Mouse (Mus musculus) G1E (cell line): ENCODE results near the gene Pik3ip1. TPM values are rescaled to one million over a fixed set of nuclear protein-coding genes. Genes with fewer than 3 reads are reported as not detected.

Experiments used
- ATAC-seq: 2 replicates; pipeline ENCODE4 v1.8.0; 2016; ENCODE audit warnings: mild to moderate bottlenecking; ENCODE audit not compliant: insufficient number of reproducible peaks, poor library complexity, low FRiP score, severe bottlenecking; ENCODE audit errors: extremely low read depth
- DNase-seq: peaks from one replicate; pipeline ENCODE4 v3.0.0; 2012; ENCODE audit warnings: low spot score
- H3K27me3 ChIP-seq: 2 replicates; pipeline ENCODE4 v1.6.1; 2012; ENCODE audit warnings: mild to moderate bottlenecking, low read length, inconsistent platforms; ENCODE audit not compliant: insufficient read depth
- H3K36me3 ChIP-seq: replicated peaks from 2 replicates; pipeline ENCODE3; 2012; ENCODE audit warnings: mild to moderate bottlenecking, inconsistent platforms
- H3K4me1 ChIP-seq: 2 replicates; pipeline ENCODE4 v1.6.1; 2012; ENCODE audit warnings: low read depth, low read length, inconsistent platforms, mixed read lengths; ENCODE audit not compliant: insufficient read depth
- H3K4me3 ChIP-seq: 2 replicates; pipeline ENCODE4 v1.5.1; 2012; ENCODE audit warnings: low read depth, mild to moderate bottlenecking, inconsistent platforms, low read length, moderate library complexity, mixed read lengths
- H3K9me3 ChIP-seq: replicated peaks from 2 replicates; pipeline ENCODE4 v1.6.1; 2012; ENCODE audit warnings: inconsistent platforms
- CTCF ChIP-seq: IDR thresholded peaks from 2 replicates; pipeline ENCODE4 v1.5.1; 2012; ENCODE audit warnings: low read depth, low read length, inconsistent platforms, mixed read lengths
- GATA1 ChIP-seq: IDR thresholded peaks from 2 replicates; pipeline ENCODE4 v1.6.1; 2012; ENCODE audit warnings: borderline replicate concordance, low read length, inconsistent platforms, mixed read lengths
- GATA2 ChIP-seq: IDR thresholded peaks from 2 replicates; pipeline ENCODE4 v1.6.1; 2012; ENCODE audit warnings: low read depth, low read length, inconsistent platforms, borderline replicate concordance
- POLR2AphosphoS5 ChIP-seq: IDR thresholded peaks from 2 replicates; pipeline ENCODE4 v1.6.1; 2012; ENCODE audit warnings: low read depth, low read length, inconsistent platforms; ENCODE audit not compliant: insufficient replicate concordance
- TAL1 ChIP-seq: conservative IDR thresholded peaks from 2 replicates; pipeline ENCODE4 v1.6.1; 2012; ENCODE audit warnings: low read depth, low read length, inconsistent platforms, mixed read lengths
- polyA plus RNA-seq: library from polyadenylated mRNA; stranded (reverse); fragments of >175 nt; gene quantifications from 2 replicates; pipeline ENCODE4 v1.2.3, GENCODE M21; 2012
- total RNA-seq, 2 experiments: library from RNA; stranded (forward) in 1 of 2; stranded (reverse) in 1 of 2; fragments of 200-1000 nt in 1 of 2; fragments of >200 nt in 1 of 2; fragmentation: Nextera tagmentation in 1 of 2; gene quantifications; 2 replicates each; pipeline ENCODE4 v1.2.3; 2014 to 2017

The Pik3ip1 gene
- total and polyA plus RNA-seq, 3 experiments, result 0.53 to 4.8 (median 2.2) TPM

DNA sequence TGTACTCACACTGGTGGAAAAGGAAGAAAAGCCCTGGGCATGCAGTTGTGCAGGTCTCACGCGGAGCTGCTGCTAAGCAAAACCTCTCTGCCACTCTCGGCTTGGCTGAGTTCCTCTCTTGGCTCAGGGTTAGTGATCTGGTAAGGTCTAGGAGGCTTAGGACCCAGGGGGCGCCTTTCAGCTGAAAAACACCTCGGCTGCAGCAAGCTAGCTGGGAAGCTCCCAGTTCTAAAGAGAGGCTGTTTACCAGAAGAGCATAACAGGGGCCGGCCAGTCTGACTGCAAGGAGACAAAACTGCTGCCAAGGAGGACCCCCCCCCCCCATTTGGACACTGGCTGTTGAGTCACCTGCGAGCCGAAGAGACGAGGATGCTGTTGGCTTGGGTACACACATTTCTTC, 365 bp downstream of the Pik3ip1 start:
- Histone ChIP-seq H3K9me3 (peaks cover 6% of the 10 kb centered on the region; the same call in 1 of the 2 replicates), H3K36me3 (no peaks in the 10 kb centered on the region), H3K27me3 (peaks cover 45% of the 10 kb centered on the region), H3K4me3 (no peak overlapping the region), H3K4me1 (peaks cover 41% of the 10 kb centered on the region)
- TF ChIP-seq CTCF, result no peak
- no peak for TF ChIP-seq GATA1
- no peak for TF ChIP-seq TAL1
- no peak for TF ChIP-seq POLR2AphosphoS5
- no peak for TF ChIP-seq GATA2
- ATAC-seq (no peak), DNase-seq (no peak)

DNA sequence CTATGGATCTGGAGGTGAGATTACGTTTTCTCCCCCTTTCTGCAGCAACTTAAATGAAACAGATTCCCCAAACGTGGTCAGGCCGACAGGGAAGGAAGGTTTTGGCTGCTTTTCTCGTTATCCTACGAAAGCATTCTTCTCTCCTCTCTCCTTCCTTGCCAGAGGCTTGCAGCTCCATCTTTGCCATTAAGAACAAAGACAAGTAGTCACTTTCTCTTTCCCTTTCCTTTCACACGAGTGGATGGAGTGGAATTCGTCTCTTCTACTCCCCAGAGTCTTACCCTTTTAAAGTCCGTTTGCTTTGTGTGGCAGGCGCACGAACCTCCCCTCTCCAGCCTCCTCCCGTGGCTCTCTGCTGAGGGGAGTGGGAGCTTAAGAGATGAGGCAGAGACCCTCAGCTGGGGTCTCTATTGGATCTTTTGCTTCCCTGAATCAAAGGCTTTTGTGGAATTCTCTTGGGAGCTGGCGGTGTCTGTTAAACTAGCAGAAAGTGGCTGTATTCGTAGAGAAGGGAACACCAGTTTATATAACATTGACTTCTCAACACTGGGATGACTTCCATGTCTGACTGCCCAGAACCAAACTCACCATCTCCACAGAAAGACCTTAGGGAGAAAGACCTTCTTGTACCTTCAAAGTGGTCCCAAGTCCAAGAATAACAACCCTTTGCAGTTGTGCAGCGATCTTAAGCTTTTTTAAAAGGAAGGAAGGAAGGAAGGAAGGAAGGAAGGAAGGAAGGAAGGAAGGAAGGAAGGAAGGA, 970 bp downstream of the Pik3ip1 start:
- TF ChIP-seq GATA2, result no peak
- TF ChIP-seq TAL1, result no peak
- no peak for TF ChIP-seq POLR2AphosphoS5
- TF ChIP-seq CTCF, result no peak
- TF ChIP-seq GATA1, result no peak
- peaks cover 6% of the 10 kb centered on the region; the same call in 1 of the 2 replicates for H3K9me3 ChIP-seq
- H3K4me1 ChIP-seq, result peaks cover 47% of the 10 kb centered on the region
- peaks cover 46% of the 10 kb centered on the region for H3K27me3 ChIP-seq
- no peaks in the 10 kb centered on the region for H3K36me3 ChIP-seq
- DNase-seq (no peak), ATAC-seq (no peak)
- peak overlapping the region; percentile 67; the same call in 1 of the 2 replicates for H3K4me3 ChIP-seq

DNA sequence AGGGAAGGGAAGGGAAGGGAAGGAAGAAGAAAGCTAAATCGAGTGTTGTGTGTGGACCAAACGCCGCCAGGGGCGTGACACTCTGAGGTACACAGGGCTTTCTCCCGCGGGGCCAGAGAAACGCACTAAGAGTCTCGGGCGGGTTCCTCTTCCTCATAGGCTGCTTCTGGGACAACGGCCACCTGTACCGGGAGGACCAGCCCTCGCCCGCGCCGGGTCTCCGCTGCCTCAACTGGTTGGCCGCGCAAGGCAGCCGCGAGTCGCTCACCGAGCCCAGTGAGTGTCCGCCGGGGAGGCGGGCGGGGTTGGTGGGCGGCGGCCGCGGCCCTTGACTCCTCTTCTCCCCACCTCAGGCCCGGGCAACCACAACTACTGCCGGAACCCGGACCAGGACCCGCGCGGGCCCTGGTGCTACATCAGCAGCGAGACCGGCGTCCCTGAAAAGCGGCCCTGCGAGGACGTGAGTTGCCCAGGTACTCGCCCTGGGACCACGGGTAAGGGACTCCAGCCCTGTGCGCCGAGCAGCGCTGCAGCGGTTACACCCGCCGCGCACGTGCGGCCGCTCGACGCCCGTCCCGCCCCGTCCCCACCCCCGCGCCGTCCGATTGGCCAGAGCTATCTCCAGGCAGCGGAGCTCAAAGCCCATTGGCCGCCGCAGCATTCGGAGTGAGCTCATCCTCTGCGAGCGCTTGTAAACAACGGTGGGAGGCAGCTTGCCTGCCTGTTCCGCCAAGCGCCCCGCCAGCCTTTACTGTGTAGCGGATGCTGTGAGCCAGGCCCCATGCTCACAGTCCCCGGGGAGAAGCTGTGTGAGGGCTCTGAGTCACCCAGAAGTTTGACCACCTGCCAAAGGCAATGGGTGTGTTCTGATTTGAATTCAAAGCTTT, 1.8 kb downstream of the Pik3ip1 start:
- peaks cover 46% of the 10 kb centered on the region for H3K27me3 ChIP-seq
- peaks cover 54% of the 10 kb centered on the region for H3K4me1 ChIP-seq
- H3K4me3 ChIP-seq, result peak overlapping the region; percentile 67
- TF ChIP-seq CTCF, result no peak
- no peak for TF ChIP-seq GATA1
- TF ChIP-seq GATA2, result no peak
- H3K9me3 ChIP-seq, result peaks cover 6% of the 10 kb centered on the region; the same call in 1 of the 2 replicates
- no peaks in the 10 kb centered on the region for H3K36me3 ChIP-seq
- peak; percentile 68 for ATAC-seq
- peak; percentile 85 for DNase-seq

DNA sequence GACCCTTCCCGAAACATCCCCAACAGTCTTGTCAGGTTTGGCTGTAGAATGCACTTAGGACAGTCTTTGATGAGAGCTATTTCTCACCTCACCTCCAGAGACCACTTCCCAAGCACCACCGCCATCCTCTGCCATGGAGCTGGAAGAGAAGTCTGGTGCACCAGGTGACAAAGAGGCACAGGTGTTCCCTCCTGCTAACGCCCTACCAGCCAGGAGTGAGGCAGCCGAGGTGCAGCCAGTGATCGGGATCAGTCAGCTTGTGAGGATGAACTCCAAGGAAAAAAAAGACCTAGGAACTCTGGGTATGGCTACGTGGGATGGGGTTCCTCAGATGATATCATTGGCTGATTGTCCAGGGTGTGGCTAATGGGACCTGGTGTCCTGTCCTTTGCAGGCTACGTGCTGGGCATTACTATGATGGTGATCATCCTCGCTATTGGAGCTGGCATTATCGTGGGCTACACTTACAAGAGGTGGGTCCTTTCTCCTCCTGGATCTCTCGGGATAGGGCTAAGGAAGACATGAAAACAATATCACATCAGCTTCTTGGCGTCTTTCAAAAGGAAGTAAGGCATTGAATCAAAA, 3.0 kb downstream of the Pik3ip1 start:
- H3K27me3 ChIP-seq, result peaks cover 54% of the 10 kb centered on the region
- no peak for DNase-seq
- TF ChIP-seq GATA2 (no peak), GATA1 (no peak), TAL1 (no peak), CTCF (no peak), POLR2AphosphoS5 (no peak)
- H3K9me3 ChIP-seq, result peaks cover 6% of the 10 kb centered on the region; the same call in 1 of the 2 replicates
- peaks cover 62% of the 10 kb centered on the region for H3K4me1 ChIP-seq
- ATAC-seq, result no peak
- no peak overlapping the region for H3K4me3 ChIP-seq
- no peaks in the 10 kb centered on the region for H3K36me3 ChIP-seq

DNA sequence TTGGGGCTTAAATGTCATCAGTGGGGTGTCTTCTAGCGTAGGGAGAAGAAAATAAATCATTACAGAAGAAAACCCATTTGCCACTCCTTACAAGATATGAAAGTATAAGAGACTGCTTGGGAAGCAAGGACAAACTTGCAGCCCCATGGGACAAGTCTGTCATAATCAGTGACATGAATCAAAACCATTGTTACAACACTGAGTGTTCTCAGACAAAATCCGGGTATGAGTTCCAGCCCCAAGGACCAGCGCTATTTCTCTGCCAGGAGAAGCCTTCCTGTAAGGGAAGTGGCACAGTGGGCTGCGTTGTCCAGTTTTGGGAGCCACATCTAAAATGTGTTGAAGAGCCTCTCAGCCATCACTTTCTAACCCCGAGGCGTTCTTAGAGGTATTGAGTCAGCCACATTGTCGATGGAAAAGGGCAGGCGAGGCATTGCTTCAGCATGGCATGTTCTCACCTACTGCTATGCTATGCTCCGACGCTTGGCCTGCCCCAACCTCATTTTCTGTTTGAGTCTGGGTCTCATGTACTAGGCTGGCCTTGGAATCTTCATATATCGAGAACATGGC, 4.0 kb downstream of the Pik3ip1 start:
- peaks cover 6% of the 10 kb centered on the region; the same call in 1 of the 2 replicates for H3K9me3 ChIP-seq
- peaks cover 62% of the 10 kb centered on the region for H3K4me1 ChIP-seq
- H3K36me3 ChIP-seq, result no peaks in the 10 kb centered on the region
- TF ChIP-seq TAL1 (no peak), CTCF (no peak), POLR2AphosphoS5 (no peak), GATA2 (no peak), GATA1 (no peak)
- H3K4me3 ChIP-seq, result no peak overlapping the region
- no peak for ATAC-seq
- DNase-seq, result no peak
- peaks cover 54% of the 10 kb centered on the region for H3K27me3 ChIP-seq
